Mouse (Mus musculus): Measurements from ENCODE around the gene Jup. TPM values are rescaled to one million over a fixed set of nuclear protein-coding genes. Genes with fewer than 3 reads are reported as not detected.
A peak's percentile ranks its signal among the peaks of the same experiment; 100 is the strongest.

Gene Jup
- 100 to 1,000 TPM in 1 of 2 experiments, 10 to 100 TPM in 1; 68.6 to 104 TPM for total RNA-seq (2021)
- long read RNA-seq, experiment 1, transcript Jup-201 (14 exons, 3,205 nt): major isoform, 42 of 65 reads
- long read RNA-seq, experiment 1, partial matches to known transcripts: 4 of 65 reads
- long read RNA-seq, experiment 1, other reads (novel, unspliced or antisense): 17 of 65 reads
- long read RNA-seq, experiment 2, transcript Jup-201 (14 exons, 3,205 nt): major isoform, 29 of 49 reads
- long read RNA-seq, experiment 2, partial matches to known transcripts: 4 of 49 reads
- long read RNA-seq, experiment 2, other reads (novel, unspliced or antisense): 14 of 49 reads

GRCm38 (mm10) chr11:100397600-100398389 lies at the start of gene Jup:
Jup (minus strand) TSS chr11:100397763.
- DNase-seq: peak; percentile 100
- no peak for TF ChIP-seq CTCF (IDR thresholded peaks at IDR 0.05)
- peak within 1 kb of the TSS; percentile 98 for H3K4me3 ChIP-seq
- peak within 1 kb of the TSS; percentile 94 for H3K27ac ChIP-seq
- intact Hi-C loops (cut with DNase I): no loop called here

DNA sequence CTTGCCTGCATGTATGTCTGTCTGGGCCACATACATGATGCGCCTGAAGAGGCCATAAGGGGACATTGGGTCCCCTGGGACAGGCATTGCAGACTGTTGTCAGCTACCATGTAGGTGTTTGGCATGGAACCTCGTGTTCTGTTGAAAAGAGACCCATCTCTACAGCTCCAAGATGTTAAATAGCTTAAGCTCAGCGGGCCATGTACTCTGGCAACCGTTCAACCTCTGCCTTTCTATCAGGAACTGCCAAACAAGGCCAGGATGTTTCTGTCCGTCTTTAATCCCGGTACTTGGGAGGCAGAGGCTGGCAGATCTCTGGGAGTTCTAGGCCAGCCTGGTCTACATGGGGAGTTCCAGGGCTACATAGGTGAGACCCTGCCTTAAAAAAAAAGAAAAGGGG lies 45.1 kb upstream of the Jup start:
- no peak overlapping the region for H3K4me3 ChIP-seq
- no peak for DNase-seq
- no peak for TF ChIP-seq CTCF (IDR thresholded peaks at IDR 0.05)
- H3K27ac ChIP-seq: no peak overlapping the region
- intact Hi-C loops (cut with DNase I): no loop called here

- Histone ChIP-seq H3K27ac (peak within 1 kb of the TSS; percentile 85), H3K4me3 (peak within 1 kb of the TSS; percentile 93)
- intact Hi-C loops (cut with DNase I): no loop called here
- no peak for TF ChIP-seq CTCF (IDR thresholded peaks at IDR 0.05)
- no peak for DNase-seq
Measured at GRCm38 (mm10) chr11:100441797-100442196, 44.2 kb upstream of the Jup start, which contains the start of the genes Nt5c3b and Klhl10. Nt5c3b (minus strand) TSS chr11:100441808. Klhl10 (plus strand) TSS chr11:100441917.

DNA sequence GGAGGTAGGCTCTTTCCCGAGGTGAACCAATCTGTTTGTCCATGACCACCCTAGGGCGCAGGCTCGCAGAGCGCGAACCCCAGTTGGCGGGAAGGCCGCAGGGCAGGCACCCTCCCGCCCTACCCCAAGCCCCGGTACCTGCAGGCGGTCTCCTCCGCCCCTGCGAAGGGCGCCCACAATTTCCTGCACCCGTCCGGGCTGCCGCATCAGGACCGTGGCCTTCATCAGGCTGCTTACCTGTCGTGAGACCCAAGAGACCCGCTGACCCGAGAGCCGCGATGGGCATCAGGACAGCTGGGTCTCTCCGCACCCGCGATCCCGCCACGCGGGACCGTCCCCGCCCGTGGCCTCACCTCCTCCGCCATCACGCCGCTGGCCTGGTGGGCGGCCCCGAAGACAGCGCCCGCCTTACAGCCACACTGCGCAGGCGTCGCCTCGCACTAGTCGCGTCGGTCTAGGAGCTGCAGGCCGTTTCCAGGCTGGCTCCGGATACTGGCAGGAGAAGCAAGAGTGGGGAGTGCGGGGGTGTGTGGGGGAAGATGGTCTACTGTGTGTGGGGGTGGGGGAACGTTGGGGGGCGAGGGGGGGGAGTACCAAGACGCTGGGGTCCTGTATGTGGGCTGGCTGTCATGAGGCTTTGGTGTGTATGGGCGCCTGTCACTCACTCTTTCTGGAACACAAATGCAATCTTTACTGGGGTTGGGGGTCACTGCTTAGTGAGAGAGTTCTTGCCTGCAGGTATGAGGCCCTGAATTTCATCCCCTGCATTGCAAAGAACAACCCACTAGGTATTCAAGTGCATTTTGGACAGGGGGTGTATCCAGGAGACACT lies 43.3 kb upstream of the Jup start:
- no peak for TF ChIP-seq CTCF (IDR thresholded peaks at IDR 0.05)
- intact Hi-C loops (cut with DNase I): no loop called here
- DNase-seq: peak; percentile 91
- Histone ChIP-seq H3K27ac (peak overlapping the region; percentile 85), H3K4me3 (peak overlapping the region; percentile 93)

GRCm38 (mm10) chr11:100437901-100438300 lies 40.3 kb upstream of the Jup start:
- no peak for DNase-seq
- Histone ChIP-seq H3K4me3 (no peak overlapping the region), H3K27ac (no peak overlapping the region)
- no peak for TF ChIP-seq CTCF (IDR thresholded peaks at IDR 0.05)
- intact Hi-C loops (cut with DNase I): no loop called here

GRCm38 (mm10) chr11:100435678-100436246 lies 38.2 kb upstream of the Jup start:
- intact Hi-C loops (cut with DNase I): no loop called here
- Histone ChIP-seq H3K27ac (no peak overlapping the region), H3K4me3 (no peak overlapping the region)
- TF ChIP-seq CTCF (IDR thresholded peaks at IDR 0.05): no peak
- no peak for DNase-seq

DNA sequence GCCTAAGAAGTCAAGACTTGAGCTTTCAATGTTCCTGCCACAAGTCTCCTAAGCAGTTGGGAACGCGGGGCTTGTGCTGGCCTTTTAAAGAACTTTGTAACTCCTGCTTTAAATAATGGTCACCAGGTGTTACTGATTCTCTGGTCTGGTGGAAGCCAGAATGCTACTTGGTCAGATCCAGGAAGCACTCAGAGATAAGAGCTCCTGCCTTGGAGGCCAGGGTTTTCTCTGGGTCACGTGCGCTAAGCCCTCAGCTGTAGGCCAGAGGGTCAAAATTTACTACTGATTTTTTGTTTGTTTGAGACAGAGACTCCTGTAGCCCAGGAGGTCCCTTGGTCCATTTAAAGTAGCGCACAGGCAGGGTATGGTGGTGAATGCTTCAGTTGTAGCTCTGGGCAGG lies 34.4 kb upstream of the Jup start:
- intact Hi-C loops (cut with DNase I): no loop called here
- H3K27ac ChIP-seq: no peak overlapping the region
- no peak overlapping the region for H3K4me3 ChIP-seq
- no peak for DNase-seq
- TF ChIP-seq CTCF (IDR thresholded peaks at IDR 0.05): no peak

DNA sequence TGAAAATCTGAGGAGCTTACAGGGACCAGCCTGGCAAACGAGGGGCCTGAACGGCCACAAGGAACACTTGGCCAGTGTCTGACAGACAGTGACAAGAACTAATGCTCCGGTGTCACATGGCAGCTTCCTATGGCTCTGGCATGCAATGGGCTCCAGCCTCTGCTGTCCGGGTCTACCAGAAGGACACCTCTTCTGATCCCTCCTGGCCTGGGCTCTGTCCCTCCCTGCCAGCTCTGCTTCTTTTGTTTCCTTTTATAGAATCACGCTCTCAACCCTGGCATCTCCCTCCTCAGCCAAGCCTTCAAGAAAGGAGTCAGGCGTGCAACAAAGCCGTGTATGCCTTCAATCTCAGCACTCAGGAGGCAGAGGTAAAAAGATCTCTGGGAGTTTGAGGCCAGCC lies 32.5 kb upstream of the Jup start:
- Histone ChIP-seq H3K4me3 (no peak overlapping the region), H3K27ac (no peak overlapping the region)
- TF ChIP-seq CTCF (IDR thresholded peaks at IDR 0.05): no peak
- no peak for DNase-seq
- intact Hi-C loops (cut with DNase I): no loop called here

DNA sequence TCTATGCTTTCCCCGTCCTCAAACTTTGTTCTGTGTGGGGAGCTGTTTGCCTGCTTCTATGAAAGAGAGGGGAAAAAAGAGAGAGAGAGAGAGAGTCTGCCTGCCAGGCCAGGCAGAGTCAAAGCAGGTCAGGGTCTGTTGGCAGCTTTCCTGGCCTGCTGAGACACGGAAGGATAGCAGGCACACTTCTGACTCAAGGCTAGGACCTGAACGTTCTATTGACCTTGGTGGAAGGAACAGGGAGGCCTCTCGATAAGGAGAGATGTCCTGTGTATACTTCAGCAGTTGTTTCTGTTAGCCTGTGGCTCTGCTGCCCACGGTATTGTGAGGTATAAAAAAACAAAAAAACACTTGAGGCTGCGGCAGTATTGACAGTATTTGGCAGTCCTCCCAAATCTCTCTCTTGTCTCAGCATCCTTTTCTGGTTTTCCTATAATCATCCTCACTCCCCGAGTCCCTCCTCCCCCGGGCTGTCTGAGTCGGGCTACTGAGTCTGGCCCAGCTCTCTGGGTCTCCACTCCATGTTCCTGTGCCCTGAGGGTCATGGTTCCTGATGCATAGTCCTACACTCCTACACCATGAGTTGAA lies 31.1 kb upstream of the Jup start:
- intact Hi-C loops (cut with DNase I): no loop called here
- H3K27ac ChIP-seq: no peak overlapping the region
- DNase-seq: peak; percentile 13
- no peak overlapping the region for H3K4me3 ChIP-seq
- no peak for TF ChIP-seq CTCF (IDR thresholded peaks at IDR 0.05)

DNA sequence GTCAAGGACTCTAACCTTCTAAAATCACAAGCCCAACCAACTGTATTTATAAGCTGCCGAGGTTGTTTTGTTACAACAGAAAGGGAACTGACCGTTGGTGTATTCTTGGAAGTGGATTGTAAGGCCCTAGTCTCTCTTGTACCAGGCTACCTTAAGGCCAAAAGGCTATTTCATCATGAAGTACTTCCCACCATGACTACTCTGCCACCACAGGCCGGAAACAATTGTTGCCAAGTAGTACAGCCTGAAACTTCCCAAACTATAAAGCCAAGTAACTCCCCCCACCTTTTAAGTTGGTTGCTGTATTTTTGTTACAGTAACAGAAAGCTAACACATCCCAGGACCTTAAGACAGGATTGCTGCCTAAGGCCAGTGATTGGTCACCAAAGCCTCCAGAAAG lies 29.3 kb upstream of the Jup start:
- DNase-seq: peak; percentile 4
- no peak overlapping the region for H3K27ac ChIP-seq
- no peak overlapping the region for H3K4me3 ChIP-seq
- no peak for TF ChIP-seq CTCF (IDR thresholded peaks at IDR 0.05)
- intact Hi-C loops (cut with DNase I): loop anchor here (2.0 kb wide), 2 partner anchors 46 to 128 kb away; partner anchors contain the start of gene Klhl11

GRCm38 (mm10) chr11:100425851-100426250 lies 28.3 kb upstream of the Jup start:
- peak overlapping the region; percentile 28; the same call in 1 of the 2 replicates for H3K27ac ChIP-seq
- peak; percentile 82 for DNase-seq
- no peak overlapping the region for H3K4me3 ChIP-seq
- intact Hi-C loops (cut with DNase I): loop anchor here (2.0 kb wide), 2 partner anchors 47 to 129 kb away; partner anchors contain the start of gene Klhl11
- peak; percentile 79 for TF ChIP-seq CTCF (IDR thresholded peaks at IDR 0.05)

- H3K27ac ChIP-seq: no peak overlapping the region
- intact Hi-C loops (cut with DNase I): no loop called here
- no peak for DNase-seq
- H3K4me3 ChIP-seq: no peak overlapping the region
- TF ChIP-seq CTCF (IDR thresholded peaks at IDR 0.05): no peak
Measured at GRCm38 (mm10) chr11:100423836-100424235, 26.3 kb upstream of the Jup start.
